Comparison of ENCODE assay signal across 9 mouse cellular contexts in genomic region chr5:122129068-122129655, GRCm38 (mm10). TPM values are rescaled to one million over a fixed set of nuclear protein-coding genes. Genes with fewer than 3 reads are reported as not detected.
A peak's percentile ranks its signal among the peaks of the same experiment; 100 is the strongest.
DNase-seq lines count a peak whose midpoint lies in the region; ATAC-seq and TF ChIP-seq lines count a peak whose summit lies in the region.
"Had no signal": no experiment of that assay in that cellular context is flagged by ENCODE, and none has a peak within 500 bp of the region (broad histone marks: within the 10 kb centered on the region; RNA-seq: fewer than 3 reads in every experiment).

No protein-coding gene starts in this region.

- H3K4me1 ChIP-seq in heart, embryonic 13.5 days: peaks cover 18% of the 10 kb centered on the region
- H3K4me1 ChIP-seq in kidney, postnatal 0 days (replicated peaks; ENCODE audit: insufficient read depth, low read length): peaks cover 11% of the 10 kb centered on the region; the same call in 1 of the 2 replicates
- peaks cover 19% of the 10 kb centered on the region for H3K4me1 ChIP-seq in liver, postnatal 0 days (ENCODE audit: insufficient read depth)

- peaks cover 11% of the 10 kb centered on the region; the same call in 1 of the 2 replicates for H3K27me3 ChIP-seq in heart, embryonic 13.5 days (replicated peaks)
- no peaks in the 10 kb centered on the region for H3K27me3 ChIP-seq in kidney, postnatal 0 days (ENCODE audit: insufficient read depth, low read length)
- no peaks in the 10 kb centered on the region for H3K27me3 ChIP-seq in liver, postnatal 0 days (ENCODE audit: insufficient read depth, low read length)

- no peak overlapping the region for H3K4me3 ChIP-seq in heart, embryonic 13.5 days
- no peak overlapping the region for H3K4me3 ChIP-seq in kidney, postnatal 0 days (replicated peaks; ENCODE audit: low read depth, low read length)
- no peak overlapping the region for H3K4me3 ChIP-seq in liver, postnatal 0 days (ENCODE audit: low read depth, low read length)
- H3K4me3 ChIP-seq: erythroblast, embryonic 14.5 days had no signal

- peak; percentile 74 for DNase-seq in B cell, adult 2 months
- DNase-seq in ZHBTc4 (ENCODE audit: low read depth, low spot score): peak; percentile 88
- peak; percentile 77 for DNase-seq in embryo, embryonic 9.5 days (ENCODE audit: extremely low spot score)
- peak; percentile 92 for DNase-seq in kidney, postnatal 0 days (ENCODE audit: low spot score)
- DNase-seq in liver, postnatal 0 days: peak; percentile 74
- DNase-seq in retina, postnatal 7 days (ENCODE audit: low read depth, low spot score): peak; percentile 71

- TF ChIP-seq EP300 in liver, postnatal 0 days (IDR thresholded peaks at IDR 0.05; ENCODE audit: low read depth): no peak

- peak; percentile 79 for TF ChIP-seq CTCF in kidney, postnatal 0 days (IDR thresholded peaks at IDR 0.05; ENCODE audit: low read depth)
- peak; percentile 85 for TF ChIP-seq CTCF in liver, postnatal 0 days (IDR thresholded peaks at IDR 0.05; ENCODE audit: low read depth)

- 29% methylated on average over 16 of the region's 16 CpGs for WGBS in heart, embryonic 13.5 days
- WGBS in kidney, postnatal 0 days: 26% methylated on average over 16 of the region's 16 CpGs
- 32% methylated on average over 16 of the region's 16 CpGs for WGBS in liver, postnatal 0 days (ENCODE audit: insufficient replicate concordance)

- no peaks in the 10 kb centered on the region for H3K9me3 ChIP-seq in heart, embryonic 13.5 days
- H3K9me3 ChIP-seq in kidney, postnatal 0 days (replicated peaks; ENCODE audit: low read length): no peaks in the 10 kb centered on the region
- H3K9me3 ChIP-seq in liver, postnatal 0 days (ENCODE audit: low read length): no peaks in the 10 kb centered on the region

- H3K9ac ChIP-seq in heart, embryonic 13.5 days: peak overlapping the region; percentile 42; the same call in 1 of the 2 replicates
- H3K9ac ChIP-seq in kidney, postnatal 0 days (ENCODE audit: low read depth, low read length): no peak overlapping the region
- no peak overlapping the region for H3K9ac ChIP-seq in liver, postnatal 0 days (replicated peaks)

- no peak for ATAC-seq in heart, embryonic 13.5 days (ENCODE audit: extremely low read depth, insufficient number of reproducible peaks, low FRiP score, low TSS enrichment)
- no peak for ATAC-seq in kidney, postnatal 0 days (replicated peaks; ENCODE audit: low FRiP score, low read depth)
- ATAC-seq in liver, postnatal 0 days: no peak
- ATAC-seq in erythroid progenitor cell, adult 5-6 weeks (replicated peaks; ENCODE audit: low FRiP score, poor library complexity, severe bottlenecking): no peak

- no peak overlapping the region for H3K27ac ChIP-seq in heart, embryonic 13.5 days (replicated peaks)
- H3K27ac ChIP-seq in kidney, postnatal 0 days: no peak overlapping the region
- H3K27ac ChIP-seq in liver, postnatal 0 days (ENCODE audit: low read depth): no peak overlapping the region

- no peaks in the 10 kb centered on the region for H3K36me3 ChIP-seq in heart, embryonic 13.5 days
- H3K36me3 ChIP-seq in kidney, postnatal 0 days (ENCODE audit: insufficient read depth, low read length): no peaks in the 10 kb centered on the region
- no peaks in the 10 kb centered on the region for H3K36me3 ChIP-seq in liver, postnatal 0 days (replicated peaks; ENCODE audit: insufficient read depth, low read length)

- no peak overlapping the region for H3K4me2 ChIP-seq in heart, embryonic 13.5 days
- H3K4me2 ChIP-seq in kidney, postnatal 0 days (ENCODE audit: low read length): peak overlapping the region; percentile 35
- no peak overlapping the region for H3K4me2 ChIP-seq in liver, postnatal 0 days (ENCODE audit: low read depth, low read length)

RNA-seq across cellular contexts. Expression of gene Ccdc63, which starts 11.5 kb away (rescaled TPM):
- polyA plus RNA-seq in heart, embryonic 13.5 days (2015; fragmentation: Nextera tagmentation; extraction: Ambion mirVana): 0.36 TPM in 1 of 2 replicates, not detected in the other
- polyA plus RNA-seq in kidney, postnatal 0 days (2015; fragmentation: Nextera tagmentation; extraction: Ambion mirVana): not detected in 2 replicates
- 0.13 and 0.18 TPM in 2 replicates for polyA plus RNA-seq in liver, postnatal 0 days (2015; fragmentation: Nextera tagmentation; extraction: Ambion mirVana)
- not detected in 2 replicates for total RNA-seq in erythroid progenitor cell, adult 5-6 weeks (2015; ENCODE audit: low replicate concordance)
- total RNA-seq in erythroid progenitor cell, adult 5-6 weeks (2017; ENCODE audit: low replicate concordance): not detected in 2 replicates
- polyA plus RNA-seq: erythroblast, embryonic 14.5 days had no signal

RNA-seq across cellular contexts. Expression of gene Myl2, which starts 28.4 kb away (rescaled TPM):
- 7,724 and 9,145 TPM in 2 replicates for polyA plus RNA-seq in heart, embryonic 13.5 days (2015; fragmentation: Nextera tagmentation; extraction: Ambion mirVana)
- 0.80 and 1.4 TPM in 2 replicates for polyA plus RNA-seq in kidney, postnatal 0 days (2015; fragmentation: Nextera tagmentation; extraction: Ambion mirVana)
- polyA plus RNA-seq in liver, postnatal 0 days (2015; fragmentation: Nextera tagmentation; extraction: Ambion mirVana): 0.66 and 7.2 TPM in 2 replicates
- not detected in 2 replicates for total RNA-seq in erythroid progenitor cell, adult 5-6 weeks (2015; ENCODE audit: low replicate concordance)
- 8.2 TPM in 1 of 2 replicates, not detected in the other for total RNA-seq in erythroid progenitor cell, adult 5-6 weeks (2017; ENCODE audit: low replicate concordance)
- polyA plus RNA-seq: erythroblast, embryonic 14.5 days had no signal

RNA-seq across cellular contexts. Expression of gene Ppp1cc, which starts 28.9 kb away (rescaled TPM):
- 190 and 219 TPM in 2 replicates for polyA plus RNA-seq in heart, embryonic 13.5 days (2015; fragmentation: Nextera tagmentation; extraction: Ambion mirVana)
- 203 and 220 TPM in 2 replicates for polyA plus RNA-seq in kidney, postnatal 0 days (2015; fragmentation: Nextera tagmentation; extraction: Ambion mirVana)
- polyA plus RNA-seq in liver, postnatal 0 days (2015; fragmentation: Nextera tagmentation; extraction: Ambion mirVana): 97.7 and 97.9 TPM in 2 replicates
- total RNA-seq in erythroid progenitor cell, adult 5-6 weeks (2015; ENCODE audit: low replicate concordance): 310 and 340 TPM in 2 replicates
- 91.1 and 263 TPM in 2 replicates for total RNA-seq in erythroid progenitor cell, adult 5-6 weeks (2017; ENCODE audit: low replicate concordance)

Comparison
In these comparisons a context has a peak if more than half of its experiments do, and no peak if none do; other contexts are left out.
1. RNA of gene Myl2, which starts 28.4 kb away (polyA plus RNA-seq): 7,724 to 9,145 TPM in heart, embryonic 13.5 days; 0.80 to 1.4 TPM in kidney, postnatal 0 days and 0.66 to 7.2 TPM in liver, postnatal 0 days; every median in the first group is over 100 times any median in the second.
2. Peak in every context shown above with its lines, with median percentiles within 50 percentile points of each other: DNase-seq.